Mouse (Mus musculus): ENCODE measurements around the gene Dock9. TPM values are rescaled to one million over a fixed set of nuclear protein-coding genes. Genes with fewer than 3 reads are reported as not detected.

Gene Dock9
- polyA plus RNA-seq, 1 experiment from 2014 or later = 14.5 TPM

- peaks cover 5% of the 10 kb centered on the region; the same call in 1 of the 2 replicates for H3K4me1 ChIP-seq
- no peak overlapping the region for H3K4me2 ChIP-seq
- WGBS = 85% methylated on average over 7 of the region's 7 CpGs
- ATAC-seq (replicated peaks) = no peak
- H3K9ac ChIP-seq = no peak overlapping the region
- no peak overlapping the region for H3K4me3 ChIP-seq
- H3K9me3 ChIP-seq = no peaks in the 10 kb centered on the region
- no peak overlapping the region for H3K27ac ChIP-seq
- H3K36me3 ChIP-seq (replicated peaks) = no peaks in the 10 kb centered on the region
- no peaks in the 10 kb centered on the region for H3K27me3 ChIP-seq (replicated peaks)
Observed at GRCm38 (mm10) chr14:121687274-121687673, 110.4 kb downstream of the Dock9 start.

DNA sequence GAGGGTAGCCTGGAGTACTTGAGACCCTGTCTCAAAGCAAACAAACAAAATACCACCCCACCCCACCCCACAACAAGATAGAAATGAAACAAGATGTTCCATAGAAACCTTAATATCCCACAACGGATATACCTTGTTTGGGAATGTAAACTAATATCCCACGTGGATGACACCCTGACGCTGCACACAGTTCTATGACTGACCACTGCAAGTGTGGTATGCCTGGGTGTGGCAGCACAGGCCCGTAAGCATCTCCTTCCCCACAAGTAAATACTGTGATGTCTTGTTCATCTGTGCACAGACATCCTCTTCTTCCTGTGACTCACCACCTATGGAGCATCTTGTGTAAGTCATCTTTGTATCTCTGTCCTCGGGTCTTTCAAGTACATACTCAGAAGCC lies 118.7 kb downstream of the Dock9 start:
- Histone ChIP-seq H3K4me3 (no peak overlapping the region), H3K4me1 (no peaks in the 10 kb centered on the region), H3K9ac (no peak overlapping the region), H3K4me2 (no peak overlapping the region), H3K9me3 (no peaks in the 10 kb centered on the region), H3K36me3 (replicated peaks) (no peaks in the 10 kb centered on the region), H3K27ac (no peak overlapping the region), H3K27me3 (replicated peaks) (no peaks in the 10 kb centered on the region)
- no peak for ATAC-seq (replicated peaks)
- 91% methylated on average over 5 of the region's 5 CpGs for WGBS

DNA sequence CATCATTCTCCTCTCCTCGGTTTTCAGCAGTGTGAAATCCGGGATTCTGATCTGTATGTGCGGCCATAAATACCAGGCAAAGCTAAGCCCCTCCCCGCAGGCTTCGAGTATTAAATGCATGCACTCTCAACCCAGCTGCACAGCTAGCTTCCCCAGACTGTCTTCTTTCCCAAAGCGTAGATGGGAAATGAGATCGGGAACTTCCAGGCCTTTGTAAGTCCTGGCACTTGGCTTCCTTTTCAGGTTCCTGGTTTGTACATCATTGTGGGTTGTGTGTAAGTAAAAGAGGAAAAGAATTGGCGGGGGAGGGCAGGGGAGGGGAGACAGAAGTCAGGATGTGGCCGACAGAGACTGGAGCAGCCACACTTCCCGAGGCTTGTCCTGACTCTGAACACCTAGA lies 119.2 kb downstream of the Dock9 start:
- H3K27me3 ChIP-seq (replicated peaks) = no peaks in the 10 kb centered on the region
- H3K36me3 ChIP-seq (replicated peaks) = no peaks in the 10 kb centered on the region
- H3K4me1 ChIP-seq = no peaks in the 10 kb centered on the region
- 67% methylated on average over 10 of the region's 10 CpGs for WGBS
- ATAC-seq (replicated peaks) = no peak
- no peak overlapping the region for H3K4me2 ChIP-seq
- H3K9me3 ChIP-seq = no peaks in the 10 kb centered on the region
- no peak overlapping the region for H3K27ac ChIP-seq
- no peak overlapping the region for H3K9ac ChIP-seq
- H3K4me3 ChIP-seq = no peak overlapping the region

DNA sequence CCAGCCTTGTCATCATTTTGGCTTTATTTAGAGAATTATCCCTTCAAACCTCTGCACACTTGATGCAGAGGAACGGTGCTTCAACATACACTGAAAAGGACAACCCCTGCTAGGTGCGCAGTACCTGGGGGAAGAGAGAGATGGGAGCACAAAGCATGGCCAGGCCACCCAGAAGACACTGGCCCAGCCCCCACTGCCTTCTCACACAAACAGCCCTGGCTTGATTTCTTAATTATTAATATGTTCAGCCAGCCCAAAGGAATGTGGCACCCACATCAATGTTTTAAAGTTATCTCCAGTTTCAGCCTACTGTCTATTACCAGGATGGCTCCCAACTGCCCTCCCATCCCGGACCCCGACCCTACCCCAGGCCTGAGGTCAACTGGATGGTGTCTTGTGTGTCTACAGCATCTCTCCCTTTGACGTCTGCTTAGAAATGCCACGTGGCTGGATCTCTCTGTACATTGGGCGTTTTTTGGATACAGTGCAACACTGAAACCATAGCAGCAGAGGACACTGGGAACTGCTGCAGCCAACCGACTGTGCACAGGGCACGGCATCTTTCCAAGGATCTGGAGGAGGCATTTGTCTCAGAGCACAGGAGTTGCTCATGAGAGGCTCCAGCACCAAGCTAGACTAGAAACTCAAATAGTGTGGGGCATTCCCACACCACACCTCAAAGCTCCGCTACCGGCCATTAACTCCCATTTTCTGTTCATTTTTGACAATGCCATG lies 120.9 kb downstream of the Dock9 start:
- Histone ChIP-seq H3K4me3 (no peak overlapping the region), H3K4me1 (no peaks in the 10 kb centered on the region), H3K9me3 (no peaks in the 10 kb centered on the region), H3K27me3 (replicated peaks) (no peaks in the 10 kb centered on the region), H3K4me2 (no peak overlapping the region), H3K36me3 (replicated peaks) (no peaks in the 10 kb centered on the region), H3K27ac (no peak overlapping the region), H3K9ac (no peak overlapping the region)
- 93% methylated on average over 11 of the region's 11 CpGs for WGBS
- no peak for ATAC-seq (replicated peaks)

DNA sequence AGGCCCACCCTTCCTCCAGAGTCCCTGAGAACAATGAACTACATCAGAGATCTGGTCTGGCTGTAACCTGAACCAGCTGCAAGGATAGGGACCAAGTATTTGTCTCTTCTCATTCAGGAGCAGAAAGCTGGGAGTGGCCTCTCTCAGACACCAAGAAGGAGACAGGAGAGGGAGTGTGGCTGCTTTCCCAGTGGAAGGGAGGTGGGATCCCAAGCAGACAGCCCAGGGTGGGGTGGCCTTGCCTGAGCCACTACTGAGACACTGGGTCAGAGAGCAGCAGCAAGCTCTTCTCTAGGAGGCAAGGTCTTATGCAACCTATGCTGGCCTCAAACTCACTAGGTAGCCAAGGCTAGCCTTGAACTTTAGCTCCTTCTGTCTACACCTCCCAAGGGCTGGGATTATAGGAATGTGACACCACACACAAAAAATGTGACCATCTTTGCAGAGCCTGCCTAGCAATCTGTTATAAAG lies 121.5 kb downstream of the Dock9 start:
- no peak overlapping the region for H3K9ac ChIP-seq
- H3K4me1 ChIP-seq = no peaks in the 10 kb centered on the region
- H3K9me3 ChIP-seq = no peaks in the 10 kb centered on the region
- H3K27me3 ChIP-seq (replicated peaks) = no peaks in the 10 kb centered on the region
- H3K4me3 ChIP-seq = no peak overlapping the region
- 0 out of 2 replicates have a peak, but pooled peaks have one; percentile 51 for ATAC-seq (replicated peaks)
- no peak overlapping the region for H3K27ac ChIP-seq
- H3K4me2 ChIP-seq = no peak overlapping the region
- H3K36me3 ChIP-seq (replicated peaks) = no peaks in the 10 kb centered on the region

DNA sequence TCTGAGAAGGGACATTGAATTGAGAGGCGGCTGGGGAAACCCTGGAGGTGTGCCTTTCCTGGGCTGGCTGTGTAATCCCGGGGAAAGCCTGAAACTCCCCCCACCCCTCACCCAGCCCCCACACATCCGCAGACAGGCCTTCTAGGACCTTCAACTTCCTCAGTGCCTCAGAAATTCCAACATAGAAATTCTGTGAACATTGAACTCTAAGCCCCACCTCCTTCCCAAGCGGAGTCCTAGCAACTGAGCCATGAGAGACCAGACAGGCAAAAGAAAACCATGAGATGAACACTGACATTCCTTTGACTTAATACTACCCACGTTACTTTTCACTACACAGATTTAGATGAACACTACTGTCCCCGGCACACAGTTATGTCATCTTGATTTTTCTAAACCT lies 122.1 kb downstream of the Dock9 start:
- H3K27ac ChIP-seq = no peak overlapping the region
- no peak overlapping the region for H3K9ac ChIP-seq
- no peaks in the 10 kb centered on the region for H3K9me3 ChIP-seq
- H3K4me3 ChIP-seq = no peak overlapping the region
- no peak overlapping the region for H3K4me2 ChIP-seq
- H3K36me3 ChIP-seq (replicated peaks) = no peaks in the 10 kb centered on the region
- WGBS = 20% methylated on average over 6 of the region's 6 CpGs
- H3K4me1 ChIP-seq = no peaks in the 10 kb centered on the region
- no peaks in the 10 kb centered on the region for H3K27me3 ChIP-seq (replicated peaks)
- 0 out of 2 replicates have a peak, but pooled peaks have one; percentile 30 for ATAC-seq (replicated peaks)

DNA sequence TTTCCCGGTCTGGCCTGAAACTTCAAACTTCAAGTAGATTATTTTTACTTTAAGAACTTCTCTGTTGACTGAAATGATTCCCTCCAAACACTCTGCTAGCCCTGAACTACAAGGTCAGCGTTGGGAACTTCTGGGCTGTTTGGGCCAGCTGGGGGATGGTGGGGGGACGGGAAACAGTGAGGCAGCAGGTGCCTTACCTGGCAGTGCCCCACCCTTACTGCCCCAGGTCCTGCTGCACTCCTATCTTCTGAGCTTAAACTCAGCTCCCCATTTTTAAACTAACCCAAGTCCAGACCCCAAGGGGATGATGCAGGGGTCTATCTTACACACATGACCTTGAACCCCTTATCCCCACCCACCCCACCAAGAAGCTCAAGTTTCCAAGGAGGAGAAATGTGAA lies 122.5 kb downstream of the Dock9 start:
- Histone ChIP-seq H3K4me2 (no peak overlapping the region), H3K36me3 (replicated peaks) (no peaks in the 10 kb centered on the region), H3K27me3 (replicated peaks) (no peaks in the 10 kb centered on the region), H3K27ac (no peak overlapping the region), H3K4me1 (no peaks in the 10 kb centered on the region), H3K4me3 (no peak overlapping the region), H3K9me3 (no peaks in the 10 kb centered on the region), H3K9ac (no peak overlapping the region)
- 74% methylated on average over 3 of the region's 3 CpGs for WGBS
- no peak for ATAC-seq (replicated peaks)

- ATAC-seq (replicated peaks) = no peak
- Histone ChIP-seq H3K9ac (no peak overlapping the region), H3K36me3 (replicated peaks) (no peaks in the 10 kb centered on the region), H3K9me3 (no peaks in the 10 kb centered on the region), H3K27ac (no peak overlapping the region), H3K4me3 (no peak overlapping the region), H3K4me2 (no peak overlapping the region), H3K27me3 (replicated peaks) (no peaks in the 10 kb centered on the region), H3K4me1 (no peaks in the 10 kb centered on the region)
- WGBS = 91% methylated on average over 5 of the region's 5 CpGs
Observed at GRCm38 (mm10) chr14:121670016-121670415, 127.6 kb downstream of the Dock9 start.

DNA sequence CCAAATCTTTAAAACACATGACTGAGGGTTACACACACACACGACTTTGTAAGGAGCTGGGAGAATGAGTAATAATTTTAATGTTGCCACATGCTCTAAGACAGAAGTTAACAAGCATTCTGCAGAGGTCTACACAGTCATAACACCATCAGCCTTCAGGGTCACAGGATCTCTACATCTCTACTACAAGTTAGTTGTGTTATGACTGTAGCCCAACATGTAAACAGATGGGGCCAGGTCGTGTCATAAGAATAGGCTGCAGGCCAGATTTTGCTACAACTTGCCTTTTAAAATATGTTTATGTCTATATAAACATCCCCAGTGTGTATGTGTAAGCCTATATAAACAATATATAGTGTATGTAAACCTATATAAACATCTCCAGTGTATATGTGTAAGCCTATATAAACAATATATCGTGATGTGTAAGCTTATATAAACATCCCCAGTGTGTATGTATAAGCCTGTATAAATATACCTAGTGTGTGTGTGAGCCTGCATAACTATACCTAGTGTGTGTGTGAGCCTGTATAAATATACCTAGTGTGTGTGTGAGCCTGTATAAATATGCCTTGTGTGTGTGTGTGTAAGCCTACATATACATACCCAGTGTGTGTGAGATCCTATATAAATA lies 130.9 kb downstream of the Dock9 start:
- H3K4me2 ChIP-seq = no peak overlapping the region
- H3K4me1 ChIP-seq = no peaks in the 10 kb centered on the region
- H3K36me3 ChIP-seq (replicated peaks) = no peaks in the 10 kb centered on the region
- no peaks in the 10 kb centered on the region for H3K27me3 ChIP-seq (replicated peaks)
- no peak overlapping the region for H3K4me3 ChIP-seq
- H3K9me3 ChIP-seq = no peaks in the 10 kb centered on the region
- H3K27ac ChIP-seq = no peak overlapping the region
- 81% methylated on average over 3 of the region's 3 CpGs for WGBS
- ATAC-seq (replicated peaks) = no peak
- no peak overlapping the region for H3K9ac ChIP-seq

DNA sequence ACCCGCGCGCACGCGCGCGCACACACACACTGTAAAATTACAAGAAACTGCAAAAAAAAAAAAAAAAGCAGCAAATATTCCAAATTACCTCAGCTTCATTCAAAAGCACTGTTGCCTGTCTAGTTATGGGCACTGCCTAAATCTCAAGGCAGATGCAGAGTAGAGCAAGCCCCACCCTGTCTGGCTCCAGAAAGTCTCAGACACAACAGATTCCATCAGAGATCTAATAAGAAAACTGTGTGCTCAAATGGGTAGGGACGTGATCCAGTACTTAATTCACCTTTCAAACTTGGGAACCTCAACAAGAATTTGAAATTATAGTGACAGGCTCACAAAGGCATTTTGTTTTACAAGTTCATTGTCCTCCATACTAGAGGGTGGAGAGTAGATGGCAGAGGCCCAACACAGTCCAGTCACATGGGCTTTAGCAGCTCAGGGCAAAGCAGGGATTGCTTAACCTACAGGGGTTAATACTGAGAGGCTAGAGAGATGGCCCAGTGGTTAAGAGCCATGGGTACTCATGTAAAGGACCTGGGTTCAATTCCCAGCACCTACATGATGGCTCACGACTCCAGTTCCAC lies 131.9 kb downstream of the Dock9 start:
- no peaks in the 10 kb centered on the region for H3K9me3 ChIP-seq
- no peak overlapping the region for H3K4me3 ChIP-seq
- H3K4me1 ChIP-seq = no peaks in the 10 kb centered on the region
- no peak for ATAC-seq (replicated peaks)
- no peak overlapping the region for H3K9ac ChIP-seq
- 94% methylated on average over 9 of the region's 9 CpGs for whole genome bisulfite sequencing
- no peaks in the 10 kb centered on the region for H3K27me3 ChIP-seq (replicated peaks)
- no peaks in the 10 kb centered on the region for H3K36me3 ChIP-seq (replicated peaks)
- H3K4me2 ChIP-seq = no peak overlapping the region
- no peak overlapping the region for H3K27ac ChIP-seq

DNA sequence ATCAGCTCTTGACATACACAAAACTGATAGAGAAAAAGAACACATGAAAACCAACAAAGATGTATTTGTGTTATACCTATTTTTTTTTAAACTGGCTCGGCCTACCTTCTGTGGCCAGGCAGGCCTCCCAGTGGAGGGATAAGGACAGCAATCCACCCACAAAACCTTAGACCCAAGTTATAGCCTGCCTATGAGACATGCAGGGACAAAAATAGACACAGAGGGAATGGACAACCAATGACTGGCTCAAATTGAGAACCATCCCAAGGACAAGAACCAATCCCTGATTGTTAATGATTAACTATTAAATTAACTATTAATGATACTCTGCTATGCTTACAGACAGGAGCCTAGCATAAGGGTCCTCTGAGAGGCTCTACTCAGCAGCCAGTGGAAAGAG lies 133.7 kb downstream of the Dock9 start:
- Histone ChIP-seq H3K36me3 (replicated peaks) (no peaks in the 10 kb centered on the region), H3K9ac (no peak overlapping the region), H3K4me1 (no peaks in the 10 kb centered on the region), H3K27me3 (replicated peaks) (no peaks in the 10 kb centered on the region), H3K9me3 (no peaks in the 10 kb centered on the region), H3K4me2 (no peak overlapping the region), H3K4me3 (no peak overlapping the region), H3K27ac (no peak overlapping the region)
- WGBS = 100% methylated on average over 1 of the region's 1 CpGs
- ATAC-seq (replicated peaks) = no peak

DNA sequence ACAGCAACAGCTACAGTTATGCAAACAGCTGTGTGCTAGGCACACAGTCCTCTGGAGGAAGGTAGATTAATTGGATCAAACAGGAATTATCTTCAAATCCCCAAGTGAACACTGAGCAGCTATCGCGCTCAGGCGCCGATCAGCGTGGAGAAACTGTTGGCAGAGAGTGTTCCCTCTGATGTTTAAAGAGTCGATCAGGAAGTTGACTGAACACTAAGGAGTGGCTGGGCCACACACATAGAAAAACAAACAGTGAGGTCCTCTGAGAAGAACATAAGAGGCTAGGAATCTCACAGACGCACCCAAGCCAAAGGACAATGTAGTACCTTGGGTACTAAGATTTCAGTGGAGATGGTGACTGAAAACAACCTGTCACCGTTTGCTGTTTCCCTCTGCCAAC lies 136.7 kb downstream of the Dock9 start:
- H3K36me3 ChIP-seq (replicated peaks) = no peaks in the 10 kb centered on the region
- H3K4me3 ChIP-seq = no peak overlapping the region
- no peak overlapping the region for H3K27ac ChIP-seq
- no peaks in the 10 kb centered on the region for H3K27me3 ChIP-seq (replicated peaks)
- no peak for ATAC-seq (replicated peaks)
- H3K9me3 ChIP-seq = no peaks in the 10 kb centered on the region
- no peaks in the 10 kb centered on the region for H3K4me1 ChIP-seq
- H3K4me2 ChIP-seq = no peak overlapping the region
- 57% methylated on average over 8 of the region's 8 CpGs for WGBS
- no peak overlapping the region for H3K9ac ChIP-seq

Measured in midbrain, embryonic 15.5 days (tissue).